Mouse (Mus musculus): ENCODE measurements around the gene Ints2.
A peak's percentile ranks its signal among the peaks of the same experiment; 100 is the strongest.

Gene Ints2

GRCm38 (mm10) chr11:86174173-86174572 is 83.2 kb downstream of the Ints2 start:
- peak; percentile 53 for DNase-seq (ENCODE audit: low read depth, low spot score)

GRCm38 (mm10) chr11:86170743-86171142 is 86.6 kb downstream of the Ints2 start:
- no peak for DNase-seq (ENCODE audit: low read depth, low spot score)
